Mouse (Mus musculus) hindbrain, embryonic 15.5 days (tissue): ENCODE data around the gene Pcp4. TPM values are rescaled to one million over a fixed set of nuclear protein-coding genes. Genes with fewer than 3 reads are reported as not detected.

Experiments
- polyA plus RNA-seq: library from polyadenylated mRNA; unstranded; fragments of >200 nt; fragmentation: Nextera tagmentation; extraction: Ambion mirVana; gene quantifications from 2 replicates; pipeline ENCODE4 v1.2.1, GENCODE M21; 2015

Gene Pcp4
- polyA plus RNA-seq, 1 experiment from 2014 or later, result 457 TPM

Other genes starting within 250 kb of the Pcp4 start
- gene B3galt5, start 231.8 kb upstream of the Pcp4 start, polyA plus RNA-seq, result 4.9 and 6.3 TPM in 2 replicates
- 0.09 and 0.25 TPM in 2 replicates for gene Itgb2l, start 24.0 kb upstream of the Pcp4 start, polyA plus RNA-seq